ENCODE assay signal across 7 mouse cellular contexts in genomic region chr1:74855156-74855555, GRCm38 (mm10). TPM values are rescaled to one million over a fixed set of nuclear protein-coding genes. Genes with fewer than 3 reads are reported as not detected.
DNase-seq lines count a peak whose midpoint lies in the region; ATAC-seq and TF ChIP-seq lines count a peak whose summit lies in the region.

No protein-coding gene starts in this region.

- peak; percentile 13 for DNase-seq in lung, embryonic 14.5 days
- DNase-seq in lung, postnatal 25 days (ENCODE audit: low spot score): no peak
- peak; percentile 30 for DNase-seq in embryonic facial prominence, embryonic 11.5 days (ENCODE audit: low spot score)
- no peak for DNase-seq in heart, postnatal 0 days (ENCODE audit: low spot score)
- peak; percentile 95 for DNase-seq in midbrain, embryonic 11.5 days (ENCODE audit: low spot score, missing footprints)
- no peak for DNase-seq in spleen, adult 18-20 months
- no peak for DNase-seq in right cerebral cortex, postnatal 4 days

- H3K4me2 ChIP-seq in lung, embryonic 14.5 days: peak overlapping the region; percentile 95
- H3K4me2 ChIP-seq in embryonic facial prominence, embryonic 11.5 days (ENCODE audit: low read depth, low read length): peak overlapping the region; percentile 99
- peak overlapping the region; percentile 62 for H3K4me2 ChIP-seq in heart, postnatal 0 days (ENCODE audit: low read depth, low read length)
- H3K4me2 ChIP-seq in midbrain, embryonic 11.5 days: peak overlapping the region; percentile 79

- no peaks in the 10 kb centered on the region for H3K9me3 ChIP-seq in lung, embryonic 14.5 days (ENCODE audit: low read depth, low read length)
- H3K9me3 ChIP-seq in embryonic facial prominence, embryonic 11.5 days (replicated peaks; ENCODE audit: control insufficient read depth, low read length): no peaks in the 10 kb centered on the region
- no peaks in the 10 kb centered on the region for H3K9me3 ChIP-seq in heart, postnatal 0 days (replicated peaks; ENCODE audit: control insufficient read depth, low read length)
- no peaks in the 10 kb centered on the region for H3K9me3 ChIP-seq in midbrain, embryonic 11.5 days (ENCODE audit: control insufficient read depth, low read length)

- TF ChIP-seq EP300 in heart, postnatal 0 days (IDR thresholded peaks at IDR 0.05; ENCODE audit: low read depth): no peak

- H3K27me3 ChIP-seq in lung, embryonic 14.5 days (ENCODE audit: insufficient read depth, low read length): peaks cover 95% of the 10 kb centered on the region
- peaks cover 60% of the 10 kb centered on the region for H3K27me3 ChIP-seq in embryonic facial prominence, embryonic 11.5 days (ENCODE audit: control insufficient read depth, insufficient read depth, low read length)
- peaks cover 99% of the 10 kb centered on the region for H3K27me3 ChIP-seq in heart, postnatal 0 days (ENCODE audit: control insufficient read depth, insufficient read depth, low read length)
- peaks cover 5% of the 10 kb centered on the region; the same call in 1 of the 2 replicates for H3K27me3 ChIP-seq in midbrain, embryonic 11.5 days (ENCODE audit: control insufficient read depth, insufficient read depth, low read length)

- peaks cover 9% of the 10 kb centered on the region; the same call in 1 of the 2 replicates for H3K4me1 ChIP-seq in lung, embryonic 14.5 days (ENCODE audit: insufficient read depth)
- peaks cover 2% of the 10 kb centered on the region; the same call in 1 of the 2 replicates for H3K4me1 ChIP-seq in embryonic facial prominence, embryonic 11.5 days (ENCODE audit: control insufficient read depth, insufficient read depth, low read length)
- H3K4me1 ChIP-seq in heart, postnatal 0 days (ENCODE audit: control insufficient read depth, insufficient read depth): peaks cover 5% of the 10 kb centered on the region; the same call in 1 of the 2 replicates
- H3K4me1 ChIP-seq in midbrain, embryonic 11.5 days (ENCODE audit: control insufficient read depth, insufficient read depth, low read length): peaks cover 60% of the 10 kb centered on the region

- H3K9ac ChIP-seq in lung, embryonic 14.5 days: peak overlapping the region; percentile 42
- H3K9ac ChIP-seq in embryonic facial prominence, embryonic 11.5 days (replicated peaks; ENCODE audit: low read length): peak overlapping the region; percentile 62
- no peak overlapping the region for H3K9ac ChIP-seq in heart, postnatal 0 days (replicated peaks; ENCODE audit: low read depth, low read length)
- H3K9ac ChIP-seq in midbrain, embryonic 11.5 days (ENCODE audit: low read length): peak overlapping the region; percentile 84

- no peak for ATAC-seq in lung, embryonic 14.5 days (ENCODE audit: insufficient read depth)
- ATAC-seq in embryonic facial prominence, embryonic 11.5 days (replicated peaks; ENCODE audit: insufficient number of reproducible peaks, low FRiP score, low TSS enrichment, low read depth): 0 out of 2 replicates have a peak, but pooled peaks have one; percentile 1
- ATAC-seq in heart, postnatal 0 days (ENCODE audit: insufficient read depth, low read depth): no peak
- ATAC-seq in midbrain, embryonic 11.5 days (ENCODE audit: low FRiP score): no peak; the same call in 1 of the 2 replicates

- TF ChIP-seq CTCF in lung, embryonic 14.5 days (IDR thresholded peaks at IDR 0.05; ENCODE audit: low read depth): no peak
- TF ChIP-seq CTCF in heart, postnatal 0 days (IDR thresholded peaks at IDR 0.05; ENCODE audit: low read depth): no peak

- H3K4me3 ChIP-seq in lung, embryonic 14.5 days (ENCODE audit: low read depth, low read length): peak overlapping the region; percentile 59
- H3K4me3 ChIP-seq in embryonic facial prominence, embryonic 11.5 days (ENCODE audit: low read depth, low read length): peak overlapping the region; percentile 65
- H3K4me3 ChIP-seq in heart, postnatal 0 days (ENCODE audit: low read depth, low read length): peak overlapping the region; percentile 48
- H3K4me3 ChIP-seq in midbrain, embryonic 11.5 days (ENCODE audit: low read depth, low read length): peak overlapping the region; percentile 67

- no peaks in the 10 kb centered on the region for H3K36me3 ChIP-seq in lung, embryonic 14.5 days (ENCODE audit: insufficient read depth)
- no peaks in the 10 kb centered on the region for H3K36me3 ChIP-seq in embryonic facial prominence, embryonic 11.5 days (replicated peaks; ENCODE audit: control insufficient read depth, insufficient read depth, low read depth, low read length)
- no peaks in the 10 kb centered on the region for H3K36me3 ChIP-seq in heart, postnatal 0 days (replicated peaks; ENCODE audit: control insufficient read depth, insufficient read depth, low read length)
- H3K36me3 ChIP-seq in midbrain, embryonic 11.5 days (ENCODE audit: control insufficient read depth, insufficient read depth, low read length): no peaks in the 10 kb centered on the region

- no peak overlapping the region for H3K27ac ChIP-seq in lung, embryonic 14.5 days (ENCODE audit: low read depth)
- no peak overlapping the region for H3K27ac ChIP-seq in embryonic facial prominence, embryonic 11.5 days (replicated peaks; ENCODE audit: low read depth, low read length)
- H3K27ac ChIP-seq in heart, postnatal 0 days (ENCODE audit: low read depth): no peak overlapping the region
- H3K27ac ChIP-seq in midbrain, embryonic 11.5 days (ENCODE audit: low read depth, low read length): peak overlapping the region; percentile 59

- under 1% methylated on average over 48 of the region's 48 CpGs for WGBS in lung, embryonic 14.5 days
- under 1% methylated on average over 47 of the region's 48 CpGs for WGBS in embryonic facial prominence, embryonic 11.5 days
- WGBS in heart, postnatal 0 days: 0% methylated on average over 41 of the region's 48 CpGs
- under 1% methylated on average over 47 of the region's 48 CpGs for WGBS in midbrain, embryonic 11.5 days

RNA-seq across cellular contexts. Expression of gene Cdk5r2, which starts 0.4 kb away (rescaled TPM):
- polyA plus RNA-seq in lung, embryonic 14.5 days (2014; fragmentation: Nextera tagmentation; extraction: Ambion mirVana): not detected in 2 replicates
- polyA plus RNA-seq in embryonic facial prominence, embryonic 11.5 days (2014; fragmentation: Nextera tagmentation; extraction: Ambion mirVana): 0.84 and 1.1 TPM in 2 replicates
- not detected in 2 replicates for total RNA-seq in heart, postnatal 0 days (2014; rRNA removed; ENCODE audit: low replicate concordance)
- polyA plus RNA-seq in heart, postnatal 0 days (2015; fragmentation: Nextera tagmentation; extraction: Ambion mirVana): not detected in 2 replicates
- polyA plus RNA-seq in midbrain, embryonic 11.5 days (2014; fragmentation: Nextera tagmentation; extraction: Ambion mirVana): 5.7 and 5.8 TPM in 2 replicates

RNA-seq across cellular contexts. Expression of gene Fev, which starts 30.1 kb away (rescaled TPM):
- not detected in 2 replicates for polyA plus RNA-seq in lung, embryonic 14.5 days (2014; fragmentation: Nextera tagmentation; extraction: Ambion mirVana)
- polyA plus RNA-seq in embryonic facial prominence, embryonic 11.5 days (2014; fragmentation: Nextera tagmentation; extraction: Ambion mirVana): 0.40 and 0.62 TPM in 2 replicates
- total RNA-seq in heart, postnatal 0 days (2014; rRNA removed; ENCODE audit: low replicate concordance): not detected in 2 replicates
- polyA plus RNA-seq in heart, postnatal 0 days (2015; fragmentation: Nextera tagmentation; extraction: Ambion mirVana): 0.23 and 0.34 TPM in 2 replicates
- polyA plus RNA-seq in midbrain, embryonic 11.5 days (2014; fragmentation: Nextera tagmentation; extraction: Ambion mirVana): 0.41 and 0.69 TPM in 2 replicates

RNA-seq across cellular contexts. Expression of gene Cryba2, which starts 37.8 kb away (rescaled TPM):
- not detected in 2 replicates for polyA plus RNA-seq in lung, embryonic 14.5 days (2014; fragmentation: Nextera tagmentation; extraction: Ambion mirVana)
- polyA plus RNA-seq in embryonic facial prominence, embryonic 11.5 days (2014; fragmentation: Nextera tagmentation; extraction: Ambion mirVana): 0.62 and 5.2 TPM in 2 replicates
- not detected in 2 replicates for total RNA-seq in heart, postnatal 0 days (2014; rRNA removed; ENCODE audit: low replicate concordance)
- polyA plus RNA-seq in heart, postnatal 0 days (2015; fragmentation: Nextera tagmentation; extraction: Ambion mirVana): not detected in 2 replicates
- polyA plus RNA-seq in midbrain, embryonic 11.5 days (2014; fragmentation: Nextera tagmentation; extraction: Ambion mirVana): 0.19 TPM in 1 of 2 replicates, not detected in the other

Comparison
In these comparisons a context has a peak if more than half of its experiments do, and no peak if none do; other contexts are left out.
1. DNase-seq: peak in lung, embryonic 14.5 days (single experiment), embryonic facial prominence, embryonic 11.5 days (single experiment) and midbrain, embryonic 11.5 days (single experiment); none in lung, postnatal 25 days (single experiment), heart, postnatal 0 days (single experiment), spleen, adult 18-20 months (0 of 2) and right cerebral cortex, postnatal 4 days (single experiment).
2. Peak in every context shown above with its lines, with median percentiles within 50 percentile points of each other: H3K4me2 ChIP-seq and H3K4me3 ChIP-seq.